11 mouse cellular contexts compared by ENCODE assay signal in genomic region chr7:128854690-128855343, GRCm38 (mm10).
DNase-seq lines count a peak whose midpoint lies in the region; ATAC-seq lines count a peak whose summit lies in the region.
"Had no signal": no experiment of that assay in that cellular context is flagged by ENCODE, and none has a peak within 500 bp of the region (broad histone marks: within the 10 kb centered on the region; RNA-seq: fewer than 3 reads in every experiment).

No protein-coding gene starts in this region.

- WGBS in heart, embryonic 14.5 days: 9% methylated on average over 18 of the region's 18 CpGs

- H3K27ac ChIP-seq in heart, embryonic 14.5 days (replicated peaks in 1 of 2; ENCODE audit: control insufficient read depth in 1 of 2, insufficient read depth in 1 of 2, low read depth in 2 of 2, low read length in 2 of 2): no peak overlapping the region
- H3K27ac ChIP-seq: midbrain, embryonic 10.5 days had no signal

- intact Hi-C loops in heart, postnatal 36 days (cut with DNase I): no loop called here

- H3K27me3 ChIP-seq in heart, embryonic 14.5 days (ENCODE audit: control insufficient read depth, insufficient read depth, low read length): no peaks in the 10 kb centered on the region

- H3K9me3 ChIP-seq in heart, embryonic 14.5 days (ENCODE audit: control insufficient read depth, low read length): 0 out of 2 replicates have a peak, but pooled peaks cover 7% of the 10 kb centered on the region

- peak overlapping the region; percentile 5; the same call in 1 of the 2 replicates for H3K9ac ChIP-seq in heart, embryonic 14.5 days (ENCODE audit: low read length)

- peak overlapping the region; percentile 51 for H3K4me2 ChIP-seq in heart, embryonic 14.5 days (ENCODE audit: low read length)

- no peak for DNase-seq in heart, postnatal 36 days
- peak; percentile 59 for DNase-seq in spleen, adult 12 weeks (ENCODE audit: low spot score)
- no peak for DNase-seq in spleen, postnatal 14 days (ENCODE audit: low spot score in 2 of 2)
- peak; percentile 34 for DNase-seq in retina, postnatal 7 days (ENCODE audit: low read depth, low spot score)
- no peak for DNase-seq in Muller cell, postnatal 12 days (ENCODE audit: inconsistent ontology term)
- DNase-seq: cerebellum, adult 11 months; kidney, adult 11 months had no signal

- H3K4me1 ChIP-seq in heart, embryonic 14.5 days (ENCODE audit: control insufficient read depth in 2 of 2, insufficient read depth in 2 of 2, low read length in 2 of 2): peaks cover 6 to 7% of the 10 kb centered on the region in 2 experiments
- H3K4me1 ChIP-seq: midbrain, embryonic 10.5 days had no signal

- no peak for ATAC-seq in heart, embryonic 14.5 days (ENCODE audit: insufficient number of reproducible peaks, insufficient read depth, low FRiP score, low read depth)
- peak; percentile 97 for ATAC-seq in erythroid progenitor cell, adult 5-6 weeks (replicated peaks; ENCODE audit: low FRiP score, poor library complexity, severe bottlenecking)
- ATAC-seq: activated CD4-positive, CD25-positive, alpha-beta regulatory T cell, adult 4 months had no signal

- H3K4me3 ChIP-seq in heart, embryonic 14.5 days (ENCODE audit: control insufficient read depth in 1 of 2, insufficient read depth in 1 of 2, low read depth in 1 of 2, low read length in 2 of 2): 0 out of 4 replicates have a peak overlapping the region, but pooled peaks of 1 of the 2 experiments have one; percentile 4
- H3K4me3 ChIP-seq: midbrain, embryonic 10.5 days had no signal

- no peaks in the 10 kb centered on the region for H3K36me3 ChIP-seq in heart, embryonic 14.5 days (ENCODE audit: control insufficient read depth, insufficient read depth, low read length)
- H3K36me3 ChIP-seq: midbrain, embryonic 10.5 days had no signal

Comparison
In these comparisons a context has a peak if more than half of its experiments do, and no peak if none do; other contexts are left out.
1. DNase-seq: peak in spleen, adult 12 weeks (single experiment) and retina, postnatal 7 days (single experiment); none in heart, postnatal 36 days (0 of 2), spleen, postnatal 14 days (0 of 2) and Muller cell, postnatal 12 days (single experiment).